Mouse (Mus musculus) cerebellum, postnatal 4 days (tissue): ENCODE results near the gene Sec22b.
A peak's percentile ranks its signal among the peaks of the same experiment; 100 is the strongest.

Experiments used
- DNase-seq, 2 experiments: peaks; one replicate each; pipeline ENCODE4 v3.0.0; 2022; ENCODE audit warnings: low spot score in 2 of 2, mixed read lengths in 1 of 2

Gene Sec22b

DNA sequence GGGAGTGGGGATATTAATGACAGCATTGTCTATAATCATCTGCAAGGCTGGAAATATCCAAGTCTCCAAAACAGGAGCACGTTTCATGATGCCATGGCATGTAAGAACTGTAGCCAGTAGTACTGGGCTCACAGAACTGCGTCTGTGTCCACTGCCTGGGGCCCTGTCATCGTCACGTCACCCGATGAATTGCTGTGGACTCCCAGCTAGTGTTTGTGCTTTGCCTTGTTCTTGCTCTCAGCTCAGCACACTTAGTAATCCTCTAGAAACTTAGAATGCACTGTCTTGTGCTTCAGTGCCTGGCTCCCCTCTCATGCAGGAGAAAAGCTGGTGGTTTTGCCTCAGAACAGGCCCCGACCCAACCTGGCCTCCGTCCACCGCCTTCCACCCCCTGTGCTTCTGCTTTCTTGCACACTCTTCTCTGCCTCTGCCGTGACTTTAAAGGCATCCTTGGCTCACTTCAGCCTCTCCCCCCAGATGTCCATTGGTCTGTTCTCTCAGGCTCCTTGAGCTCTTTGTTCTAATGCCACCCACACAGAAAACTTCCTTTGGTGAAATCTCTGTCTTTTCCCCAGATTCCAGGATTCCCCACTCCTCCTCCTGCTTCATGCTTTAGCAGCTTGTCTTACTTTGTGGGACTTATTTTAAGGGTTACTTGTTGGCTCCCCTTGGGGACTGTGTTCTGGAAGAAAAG is 39.7 kb downstream of the Sec22b start:
- DNase-seq, result peak in 1 of 2 experiments; percentile 29

DNA sequence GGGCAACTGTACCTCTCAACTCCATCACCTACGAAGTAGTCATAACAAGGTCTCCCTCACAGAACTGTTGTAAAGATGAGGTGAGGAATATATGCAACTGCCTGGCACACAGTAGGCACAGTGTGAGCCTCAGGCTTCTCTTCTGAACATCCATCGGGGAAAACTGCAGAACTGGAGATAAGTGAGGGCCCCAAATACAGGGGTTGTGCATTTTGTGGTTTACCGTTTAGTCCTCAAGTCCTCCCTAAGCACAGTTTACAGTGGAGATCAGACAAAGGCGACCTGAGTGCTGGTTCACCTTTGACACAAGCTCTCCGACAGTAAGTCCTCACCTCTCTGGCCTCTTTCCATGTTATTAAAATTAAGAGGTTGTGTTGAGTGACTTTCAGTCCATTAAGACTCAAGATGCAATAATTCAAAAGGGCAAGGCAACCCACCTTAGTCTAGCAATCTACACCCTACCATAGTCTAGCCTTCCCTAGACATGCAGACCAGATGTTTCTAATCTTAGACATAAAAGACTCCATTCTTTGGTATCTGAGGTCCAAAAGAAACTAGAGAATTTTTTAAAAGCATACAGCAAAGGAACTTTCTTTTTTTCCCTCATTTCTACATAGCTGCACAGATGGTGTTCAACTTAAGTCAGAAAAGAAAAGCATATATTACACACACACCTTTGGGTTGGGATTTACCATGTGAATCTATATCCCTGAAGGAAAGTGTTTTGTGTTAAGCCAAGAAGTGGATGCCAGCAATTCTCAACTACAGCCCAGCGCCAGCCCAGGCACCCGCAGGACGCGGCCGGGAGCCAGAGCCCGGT is 40.7 kb downstream of the Sec22b start:
- DNase-seq, result no peak

DNA sequence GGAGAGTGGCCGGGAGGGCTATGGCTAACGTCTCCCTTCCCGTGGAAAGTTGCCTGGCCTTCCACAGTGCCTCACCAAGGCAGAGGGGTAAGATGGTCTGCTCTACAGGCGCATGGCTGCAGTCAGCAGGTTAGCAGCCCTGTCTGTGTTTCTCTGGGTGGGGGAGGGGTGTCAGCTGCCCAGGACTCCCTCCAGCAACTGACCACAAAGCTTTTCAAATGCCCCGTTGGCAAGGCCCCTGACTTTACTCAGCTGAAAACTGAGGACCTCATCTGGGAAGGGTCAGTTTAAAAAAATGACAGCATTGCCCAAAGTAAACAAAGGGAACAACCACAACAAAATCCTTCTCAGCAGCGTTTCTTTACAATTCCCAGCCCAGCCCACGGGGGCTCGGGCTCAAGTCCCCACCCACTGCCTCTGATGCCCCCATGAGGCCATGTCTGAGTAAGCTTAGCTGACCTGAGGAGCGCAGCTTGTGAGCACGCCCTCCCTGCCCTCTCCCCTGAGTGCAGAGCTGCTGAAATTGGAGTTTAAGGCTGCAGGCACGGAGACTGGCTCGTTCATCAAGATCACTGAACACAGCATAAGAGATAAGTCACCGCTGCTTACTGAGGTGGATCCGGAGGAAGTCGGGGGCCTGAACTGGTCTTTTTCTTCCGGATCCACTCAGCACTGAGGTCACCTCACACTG is 41.4 kb downstream of the Sec22b start:
- no peak for DNase-seq

DNA sequence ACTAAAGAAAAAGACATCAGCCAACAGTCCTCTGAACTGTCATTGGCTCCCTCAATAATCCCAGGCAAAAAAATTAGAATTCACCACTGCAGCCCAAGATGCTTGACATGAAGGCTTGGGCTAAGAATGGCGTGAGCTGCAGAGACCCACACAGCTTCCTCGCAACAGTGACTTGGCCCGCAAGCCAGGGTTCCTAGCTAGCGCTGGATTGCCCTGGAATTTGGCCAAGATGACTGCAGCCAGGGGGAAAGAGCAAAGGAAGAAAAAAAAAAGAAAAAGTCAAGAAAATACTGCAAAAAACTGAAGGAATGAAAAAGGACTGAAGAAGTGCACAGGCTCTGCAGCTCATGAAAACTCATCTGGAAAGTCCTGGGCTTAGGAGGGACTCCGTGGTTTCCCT is 43.5 kb downstream of the Sec22b start:
- DNase-seq, result peak in 1 of 2 experiments; percentile 34

DNA sequence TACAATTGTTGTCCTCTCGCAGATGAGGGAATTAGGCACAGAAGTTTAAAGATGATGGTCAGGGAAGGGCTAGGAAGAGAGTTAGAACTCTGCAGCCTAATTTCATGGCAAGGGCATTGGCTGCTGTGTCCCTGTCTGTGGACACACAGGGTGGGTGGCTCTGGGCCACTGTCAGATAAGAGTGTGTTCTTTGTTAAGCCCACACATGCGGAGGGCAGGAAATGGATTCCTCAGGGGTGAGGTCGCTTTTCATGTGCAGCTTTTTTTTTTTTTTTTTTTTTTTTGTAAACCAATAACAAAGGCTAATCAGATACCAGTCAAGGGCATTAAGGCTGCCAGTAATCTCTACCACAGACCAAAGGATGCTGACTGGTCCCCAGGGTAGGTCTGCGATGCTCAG is 45.4 kb downstream of the Sec22b start:
- no peak for DNase-seq

DNA sequence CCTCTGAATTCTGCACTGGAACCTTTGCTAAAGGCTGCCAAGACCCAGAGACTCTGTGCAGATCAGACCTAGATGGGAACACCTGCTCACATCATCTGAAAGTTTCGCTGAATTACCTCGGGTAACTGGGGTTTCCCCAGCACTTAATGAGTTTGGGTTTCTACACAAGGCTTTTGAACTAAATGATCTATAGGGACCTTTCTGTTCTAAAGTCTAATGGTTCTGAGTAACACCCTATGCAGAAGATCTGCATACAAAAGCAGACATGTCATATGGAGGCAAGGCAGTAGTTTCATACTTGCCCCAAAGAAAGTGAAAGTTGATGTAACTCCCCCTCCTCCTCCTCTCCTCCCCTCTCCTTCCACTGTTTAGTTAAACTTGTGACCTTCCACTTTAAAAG is 47.5 kb downstream of the Sec22b start:
- no peak for DNase-seq

DNA sequence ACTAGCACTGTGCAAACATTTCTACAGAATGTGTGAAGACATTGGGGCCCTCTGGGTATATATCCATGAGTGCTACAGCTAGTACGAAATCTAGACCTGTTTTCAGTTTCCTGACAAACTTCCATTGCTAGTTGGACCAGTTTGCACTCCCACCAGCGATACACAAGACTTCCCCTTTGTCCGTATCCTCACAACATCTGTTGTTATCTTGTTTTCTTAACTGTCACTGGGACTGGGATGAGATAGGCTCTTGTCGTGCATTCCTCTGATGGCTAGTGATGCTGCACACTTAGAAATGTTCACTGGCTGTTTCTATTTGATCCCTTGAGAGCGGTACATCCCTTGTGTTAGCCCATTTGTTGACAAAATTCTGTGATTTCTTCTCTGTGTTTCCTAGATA is 49.0 kb downstream of the Sec22b start:
- no peak for DNase-seq

DNA sequence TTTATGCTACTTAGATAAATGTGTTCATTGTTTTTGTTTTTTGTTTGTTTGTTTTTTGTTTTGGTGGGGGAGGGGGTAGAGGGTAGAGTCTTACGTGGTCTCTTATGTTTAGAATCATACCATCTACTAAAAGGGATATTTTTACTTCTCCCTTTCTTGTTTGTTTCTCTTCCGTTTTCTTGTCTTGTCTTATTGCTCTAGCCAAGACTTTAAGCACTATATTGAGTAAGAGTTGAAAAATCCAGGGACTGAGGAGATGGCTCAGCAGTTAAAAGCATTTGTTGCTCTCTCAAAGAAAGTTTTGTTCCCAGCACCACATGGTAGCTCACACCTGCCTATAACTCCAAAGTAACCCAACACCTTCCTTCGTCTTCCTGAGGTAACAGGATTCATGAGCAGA is 50.1 kb downstream of the Sec22b start:
- DNase-seq, result no peak

DNA sequence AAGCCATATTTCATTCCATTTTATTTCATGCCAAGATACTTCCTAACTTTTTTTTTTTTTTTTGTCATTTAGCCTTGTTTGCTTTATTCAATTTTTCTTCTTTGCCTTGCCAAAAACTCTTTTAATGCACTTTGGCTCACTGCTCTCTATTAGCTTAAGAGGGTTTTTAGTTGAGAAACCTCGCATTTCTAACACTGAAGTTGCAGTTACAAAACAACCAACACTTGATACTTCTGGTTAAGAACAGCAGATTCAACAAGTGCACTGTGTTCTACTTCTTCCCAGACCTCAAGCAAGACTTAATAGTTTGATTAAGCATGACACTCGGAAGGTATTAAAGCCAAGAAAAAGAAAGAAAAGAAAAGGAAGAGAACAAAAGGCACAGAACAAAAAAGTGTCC is 52.2 kb downstream of the Sec22b start:
- no peak for DNase-seq

DNA sequence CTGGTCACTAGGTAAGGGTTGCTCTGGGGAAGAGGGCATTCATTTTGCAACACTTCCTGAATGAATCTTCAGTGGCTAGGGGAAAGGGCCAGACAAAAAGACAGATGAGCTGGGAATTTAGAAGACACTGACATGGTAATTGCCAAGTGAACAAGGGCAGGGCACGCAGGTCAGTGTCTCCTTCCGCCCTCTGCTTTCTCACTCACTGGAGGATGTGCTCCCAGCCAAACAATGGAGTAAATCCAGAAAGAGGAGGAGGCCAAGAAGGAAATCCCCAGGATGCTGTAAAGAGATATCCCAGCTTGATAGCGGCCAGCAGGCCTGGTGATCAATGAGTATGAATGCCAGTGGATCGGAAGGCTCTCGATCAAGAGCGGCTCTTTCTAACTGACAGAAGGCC is 55.3 kb downstream of the Sec22b start:
- no peak for DNase-seq

DNA sequence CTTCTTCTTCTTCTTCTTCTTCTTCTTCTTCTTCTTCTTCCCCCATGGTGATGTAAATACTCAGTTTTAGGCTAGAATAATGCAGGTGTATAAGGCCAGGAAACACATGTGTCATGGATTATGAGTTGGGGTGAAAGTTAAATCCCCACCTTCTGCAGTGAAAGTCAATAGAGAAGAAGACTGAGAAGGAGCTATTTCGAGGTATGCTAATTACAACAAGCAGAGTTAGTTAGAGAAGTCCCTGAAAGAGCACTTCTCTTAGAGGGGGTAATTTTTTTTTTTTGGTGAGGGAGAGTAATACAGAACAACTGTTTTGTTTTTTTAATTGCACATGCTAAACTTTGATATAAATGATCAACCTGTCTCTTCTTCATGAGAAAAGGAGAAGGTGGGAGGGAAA is 55.9 kb downstream of the Sec22b start:
- DNase-seq, result no peak

DNA sequence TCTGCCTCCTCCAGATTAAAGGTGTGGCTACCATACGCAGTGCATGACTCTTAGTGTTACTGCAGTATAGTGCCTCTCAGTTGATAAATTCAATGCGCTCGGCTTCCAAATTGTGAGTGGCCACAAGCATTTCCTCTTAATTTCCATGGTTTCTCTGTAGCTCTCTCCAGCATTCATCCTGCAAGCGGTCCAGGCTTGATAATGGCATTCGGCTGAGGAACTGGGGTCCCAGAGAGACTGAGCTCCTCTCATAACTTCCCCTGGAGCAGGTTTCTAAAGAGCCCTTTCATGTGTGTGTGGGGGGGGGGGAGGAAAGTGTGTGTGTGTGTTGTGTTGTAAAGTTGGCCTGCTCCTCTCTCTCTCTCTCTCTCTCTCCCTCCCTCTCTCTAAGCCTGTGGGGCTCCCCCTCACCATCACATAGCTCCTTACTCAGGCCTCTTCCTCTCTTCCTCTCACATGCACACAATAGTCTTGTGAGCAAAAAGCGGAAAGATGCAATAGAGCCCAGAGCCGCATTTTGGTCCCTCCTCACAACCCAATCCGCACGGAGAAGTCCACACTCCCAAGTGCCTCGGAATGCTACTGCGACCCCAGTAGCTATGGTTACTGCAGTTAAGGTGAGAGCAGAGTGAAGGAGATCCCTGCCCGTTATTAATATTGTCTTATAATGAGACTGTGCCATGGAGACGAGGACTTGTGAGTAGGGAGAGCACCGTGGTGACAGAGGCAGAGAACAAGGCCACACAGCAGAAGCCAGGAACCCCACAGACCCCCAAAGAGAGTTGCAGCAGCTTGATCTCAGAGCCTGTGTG is 60.0 kb downstream of the Sec22b start:
- DNase-seq, result no peak

DNA sequence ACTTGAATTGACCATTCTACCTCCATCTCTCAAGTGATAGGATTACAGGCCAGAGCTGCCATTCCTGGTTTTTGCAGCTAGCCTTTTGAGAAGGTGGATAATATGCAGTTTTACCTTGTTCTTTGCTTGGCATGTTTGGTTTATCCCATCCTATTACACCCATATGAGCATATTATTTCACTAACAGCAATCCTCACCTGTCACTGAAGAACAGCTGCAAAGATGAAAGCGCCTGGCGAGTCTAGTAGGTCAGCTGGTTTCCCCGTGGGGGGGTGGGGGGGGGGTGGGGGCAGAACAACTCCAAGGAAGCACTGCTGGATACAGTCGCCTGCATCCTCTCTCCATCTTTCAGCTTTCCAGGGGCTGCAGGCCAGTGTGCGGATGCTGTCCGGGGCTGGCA is 61.0 kb downstream of the Sec22b start:
- no peak for DNase-seq

DNA sequence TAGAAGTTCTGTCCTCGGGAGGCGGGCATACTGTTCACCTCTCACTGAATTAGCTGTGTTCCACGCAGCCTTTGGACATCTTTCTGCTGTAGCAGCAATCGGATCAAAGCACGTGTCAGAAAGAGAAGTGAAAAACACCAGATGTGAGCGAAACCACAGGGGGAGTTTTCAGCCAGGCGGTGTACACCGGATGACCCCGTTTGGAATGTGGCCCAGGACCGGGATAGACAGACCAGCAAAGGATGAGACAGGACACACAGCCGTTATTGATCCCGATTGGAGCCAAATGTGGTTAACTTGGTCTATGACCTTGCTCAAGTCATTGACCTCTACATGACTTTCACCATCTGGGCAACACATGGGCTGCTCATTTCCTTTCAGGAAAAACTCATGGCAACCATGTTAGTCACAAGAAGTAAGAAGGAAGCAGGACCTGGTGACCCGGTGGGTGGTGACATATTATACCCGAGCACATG is 63.9 kb downstream of the Sec22b start:
- DNase-seq, result no peak

DNA sequence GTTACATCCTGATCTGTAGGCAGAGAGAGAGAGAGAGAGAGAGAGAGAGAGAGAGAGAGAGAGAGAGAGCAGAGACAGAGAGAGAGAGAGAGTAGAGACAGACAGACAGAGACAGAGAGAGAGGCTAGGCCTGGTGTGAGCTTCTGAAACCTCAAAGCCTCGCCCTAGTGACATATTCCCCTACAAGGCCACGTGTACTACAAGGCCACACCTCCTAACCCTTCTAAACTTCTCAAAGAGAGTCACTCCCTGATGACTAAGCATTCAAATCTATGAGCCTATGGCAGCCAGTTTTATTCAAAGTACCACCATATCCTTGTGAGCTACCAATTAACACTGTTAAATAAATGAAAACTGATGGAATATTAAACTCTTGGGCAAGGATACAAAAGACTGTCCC is 66.6 kb downstream of the Sec22b start:
- DNase-seq, result no peak

DNA sequence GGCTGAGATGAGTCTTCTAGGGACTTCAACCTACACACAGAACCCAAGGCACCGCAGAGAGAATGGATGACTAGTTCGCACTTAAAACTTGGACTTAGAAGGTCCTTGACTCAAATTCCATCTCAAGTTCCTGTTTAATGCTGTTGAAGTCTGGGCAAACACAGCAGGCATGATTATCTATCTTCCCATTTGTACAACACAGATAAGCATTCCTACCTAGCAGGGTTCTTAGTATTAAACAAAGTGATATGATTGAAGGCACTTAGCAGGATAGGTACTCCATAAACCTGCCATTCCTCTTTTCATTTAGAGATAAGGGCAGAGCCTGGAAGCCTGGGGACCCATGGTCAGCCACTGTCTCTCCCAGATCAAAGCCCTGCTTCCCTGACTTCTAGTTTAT is 67.2 kb downstream of the Sec22b start:
- no peak for DNase-seq

DNA sequence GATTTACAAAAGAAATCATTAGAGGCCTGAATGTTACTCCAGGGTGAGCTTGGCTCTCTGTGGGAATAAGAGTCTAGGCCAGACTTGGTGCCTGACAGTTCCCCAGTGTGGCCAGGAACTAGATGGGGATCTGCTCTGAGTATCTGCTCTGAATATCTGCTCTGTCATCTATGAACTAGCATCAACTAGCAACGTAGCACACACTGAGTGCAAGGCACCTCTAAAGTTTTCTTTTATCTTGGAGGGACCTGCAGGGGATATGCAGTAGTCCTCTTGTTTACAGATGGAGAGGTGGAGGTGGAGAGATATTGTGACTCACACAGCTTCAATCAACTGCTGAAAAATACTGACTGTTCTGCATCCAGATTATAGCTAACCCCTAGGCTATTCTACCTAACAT is 68.0 kb downstream of the Sec22b start:
- no peak for DNase-seq

DNA sequence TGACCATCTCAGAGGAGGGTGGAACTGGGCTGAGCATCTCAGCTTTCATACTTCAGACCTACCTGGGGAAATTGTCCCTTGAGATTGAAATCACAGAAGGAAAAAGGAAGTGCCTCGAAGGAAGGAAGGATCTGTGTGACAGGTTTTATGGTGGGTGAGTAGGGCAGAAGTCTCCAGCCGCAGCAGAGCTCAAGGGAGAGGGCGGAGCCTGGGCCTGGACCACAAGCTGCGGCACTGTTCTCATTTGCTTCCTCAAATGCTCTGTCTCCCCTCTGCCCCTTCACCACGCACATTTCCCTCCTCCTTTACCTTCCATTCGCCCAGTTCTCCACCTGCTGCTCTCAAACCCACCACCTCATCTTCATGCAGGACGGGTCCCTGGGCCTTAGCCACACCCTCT is 70.1 kb downstream of the Sec22b start:
- DNase-seq, result no peak

DNA sequence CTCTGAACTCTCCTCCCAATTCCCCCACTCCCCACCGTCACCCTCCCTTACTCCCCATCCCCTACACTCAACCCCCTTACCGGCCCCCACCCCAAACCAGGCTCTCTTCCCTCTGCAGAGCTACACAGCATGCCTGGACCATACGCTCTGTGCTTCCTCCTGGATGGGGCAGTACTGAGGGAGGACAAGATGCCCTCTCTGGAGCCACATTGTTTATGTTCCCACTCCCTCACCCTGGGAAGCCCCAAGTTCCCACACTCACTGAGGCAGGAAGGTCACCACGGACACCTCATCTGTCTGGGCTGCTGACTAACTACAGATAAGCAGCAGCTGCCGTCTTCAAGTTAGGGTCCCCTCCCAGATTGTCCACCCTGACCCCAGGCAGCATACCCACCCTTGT is 71.2 kb downstream of the Sec22b start:
- no peak for DNase-seq

DNA sequence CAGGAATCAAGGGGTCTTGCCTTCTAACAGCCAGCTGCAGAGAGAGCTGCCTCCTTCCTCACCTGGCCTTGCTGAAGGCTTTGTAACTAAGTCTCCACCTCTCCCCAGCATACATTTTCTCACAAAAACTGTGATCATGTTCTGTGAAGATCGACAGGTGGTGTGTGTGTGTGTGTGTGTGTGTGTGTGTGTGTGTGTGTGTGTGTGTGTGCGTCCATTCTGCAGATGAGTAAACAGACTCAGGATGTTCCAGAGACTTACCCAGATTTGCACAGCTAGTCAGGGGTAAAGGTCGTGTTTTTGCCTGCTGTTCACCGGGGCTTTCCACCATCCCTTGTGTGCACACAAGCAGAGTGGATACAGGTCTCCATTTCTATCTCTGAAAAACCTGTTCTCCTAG is 71.7 kb downstream of the Sec22b start:
- DNase-seq, result no peak
